Mouse (Mus musculus): ENCODE results near the gene Lsm2. TPM values are rescaled to one million over a fixed set of nuclear protein-coding genes. Genes with fewer than 3 reads are reported as not detected.

The Lsm2 gene
- polyA plus RNA-seq (2014; fragmentation: Illumina TruSeq; extraction: RNeasy Lipid Tissue Mini Kit (QIAGEN cat#74804); ENCODE audit: low read depth, low replicate concordance), result 17.0 TPM

GRCm38 (mm10) chr17:34981690-34982180, at the start of gene Lsm2:
Lsm2 (plus strand) TSS chr17:34981862.

DNA sequence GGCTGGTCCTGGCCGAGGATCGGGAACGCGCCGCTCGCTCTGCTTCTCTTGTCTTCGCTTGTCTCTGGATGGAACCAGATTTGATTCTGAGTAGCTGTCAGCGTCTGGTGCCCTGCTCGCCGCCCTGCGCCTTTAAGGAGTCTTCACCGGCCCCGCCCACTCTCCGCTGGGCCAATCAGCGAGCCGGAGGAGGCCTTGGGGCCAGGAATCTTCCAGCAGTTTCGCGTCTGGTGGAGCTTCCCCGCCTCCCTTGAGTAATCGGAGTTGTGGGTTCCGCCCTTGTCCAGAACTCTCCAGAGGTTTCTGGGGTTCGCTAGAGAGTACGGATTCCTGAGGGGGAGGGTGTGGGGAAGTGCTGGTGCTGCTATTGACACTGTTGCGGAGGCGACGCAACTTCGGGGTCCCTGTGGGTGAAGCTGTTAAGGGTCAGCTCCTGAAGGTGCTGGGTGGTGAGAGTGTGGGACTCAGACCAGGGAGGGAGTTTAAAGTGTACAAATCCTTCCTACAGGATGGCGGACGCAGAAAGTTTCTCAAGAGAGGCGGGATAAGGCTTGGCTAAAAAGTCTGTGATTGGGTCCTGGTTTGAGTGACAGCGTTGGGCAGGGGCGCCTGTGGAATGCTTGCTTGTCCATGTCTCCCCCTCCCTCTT, 22.4 kb upstream of the Lsm2 start, which contains the start of gene Hspa1b:
TSS of gene Hspa1b (minus strand) at position 109 of the 649 bp plus-strand sequence.

GRCm38 (mm10) chr17:34969822-34970221, 11.8 kb upstream of the Lsm2 start, which contains the start of gene Gm20481:
Gm20481 (plus strand) TSS chr17:34969912.

GRCm38 (mm10) chr17:34972069-34972749, 9.5 kb upstream of the Lsm2 start, which contains the start of the genes Hspa1a and Hspa1l:
Hspa1a (minus strand) TSS chr17:34972156.
Hspa1l (plus strand) TSS chr17:34972703.

DNA sequence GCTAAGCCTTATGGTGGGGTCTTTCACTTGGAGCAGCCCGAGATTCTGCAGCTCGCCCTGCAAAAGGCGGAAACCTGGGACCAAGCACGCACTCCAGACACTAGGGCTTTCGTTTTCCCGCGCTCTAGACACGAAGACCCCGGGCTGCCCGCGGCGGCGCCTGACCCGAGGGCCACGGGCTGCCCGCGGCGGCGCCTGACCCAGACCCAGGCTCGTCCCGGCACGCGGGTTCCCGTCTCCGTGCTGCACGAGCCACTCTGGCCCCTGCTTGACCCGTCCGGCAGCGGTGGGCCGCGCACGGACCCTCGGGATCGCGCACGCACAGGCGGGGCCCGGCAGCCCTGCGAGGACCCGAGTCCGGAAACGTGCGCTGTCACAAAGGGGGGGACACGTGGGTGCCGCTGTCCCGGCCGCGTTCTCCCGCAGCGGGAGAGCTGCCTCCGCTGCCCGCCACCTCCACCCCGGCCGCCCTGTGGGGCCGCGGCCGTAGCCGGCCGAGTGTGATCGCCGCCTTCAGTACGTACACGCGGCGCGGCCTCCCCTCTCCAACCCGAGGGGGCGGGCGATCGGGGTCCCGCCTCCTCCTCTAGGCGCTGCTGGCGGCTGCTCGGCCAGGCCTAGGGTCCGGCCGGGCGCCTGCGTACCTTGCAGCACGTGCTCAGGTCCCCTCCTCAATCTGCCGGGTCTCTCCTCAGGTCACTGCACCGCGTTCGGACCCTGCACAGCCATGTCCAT, 19.2 kb downstream of the Lsm2 start, which contains the start of gene Vars:
TSS of gene Vars (plus strand) at position 271 of the 735 bp plus-strand sequence.

GRCm38 (mm10) chr17:35016376-35016775, 34.7 kb downstream of the Lsm2 start, which contains the start of gene Vwa7:
Vwa7 (plus strand) TSS chr17:35016579.

DNA sequence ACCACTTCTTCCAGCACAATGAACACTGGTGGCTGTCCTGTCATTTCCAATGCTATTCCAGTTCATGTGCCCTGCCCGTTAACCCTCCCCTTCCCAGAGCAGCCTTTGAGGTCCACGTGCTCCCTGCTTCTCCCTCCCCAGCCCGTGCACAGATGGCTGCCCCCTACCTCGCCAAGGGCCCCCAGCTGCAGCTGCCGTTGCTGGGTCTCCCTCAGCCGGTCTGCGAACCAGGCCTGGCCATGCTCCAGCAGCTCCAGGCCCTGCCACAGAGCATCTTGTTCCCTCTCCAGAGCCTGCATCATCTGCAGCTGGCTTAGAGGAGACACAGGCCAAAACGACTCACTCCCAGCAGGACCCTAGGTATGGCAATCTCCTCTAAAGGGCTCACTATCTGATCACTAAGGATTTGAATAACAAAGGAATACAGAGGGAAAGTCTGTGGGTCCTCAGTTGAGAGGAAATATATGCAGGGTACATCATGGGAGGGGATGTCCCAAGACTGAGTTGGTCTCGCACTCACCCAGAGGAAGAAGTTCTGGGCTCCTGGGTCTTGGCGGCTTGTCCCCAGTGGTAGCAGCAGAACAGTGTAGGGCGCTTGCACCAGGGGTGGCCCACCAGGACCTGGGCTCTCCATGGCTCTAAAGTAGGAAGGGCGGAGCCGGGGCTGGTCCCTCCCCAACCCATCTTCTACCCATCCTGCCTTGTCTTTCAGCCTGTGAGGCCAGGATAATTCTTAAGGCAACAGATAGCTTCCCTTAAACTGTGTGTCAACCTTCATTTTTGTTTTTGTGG, 45.8 kb downstream of the Lsm2 start, which contains the start of gene Sapcd1:
TSS of gene Sapcd1 (minus strand) at position 740 of the 792 bp plus-strand sequence.

Other genes starting within 250 kb of the Lsm2 start
- gene C4b, start 238.0 kb upstream of the Lsm2 start, polyA plus RNA-seq (2014; fragmentation: Illumina TruSeq; extraction: RNeasy Lipid Tissue Mini Kit (QIAGEN cat#74804); ENCODE audit: low read depth, low replicate concordance), result 19.0 TPM
- gene Cyp21a1, start 177.3 kb upstream of the Lsm2 start, polyA plus RNA-seq (2014; fragmentation: Illumina TruSeq; extraction: RNeasy Lipid Tissue Mini Kit (QIAGEN cat#74804); ENCODE audit: low read depth, low replicate concordance), result not detected
- gene Stk19, start 144.9 kb upstream of the Lsm2 start, polyA plus RNA-seq (2014; fragmentation: Illumina TruSeq; extraction: RNeasy Lipid Tissue Mini Kit (QIAGEN cat#74804); ENCODE audit: low read depth, low replicate concordance), result 15.7 TPM
- 18.6 TPM for gene Dxo, start 144.8 kb upstream of the Lsm2 start, polyA plus RNA-seq (2014; fragmentation: Illumina TruSeq; extraction: RNeasy Lipid Tissue Mini Kit (QIAGEN cat#74804); ENCODE audit: low read depth, low replicate concordance)
- 20.6 TPM for gene Skiv2l, start 131.7 kb upstream of the Lsm2 start, polyA plus RNA-seq (2014; fragmentation: Illumina TruSeq; extraction: RNeasy Lipid Tissue Mini Kit (QIAGEN cat#74804); ENCODE audit: low read depth, low replicate concordance)
- 20.1 TPM for gene Nelfe, start 131.5 kb upstream of the Lsm2 start, polyA plus RNA-seq (2014; fragmentation: Illumina TruSeq; extraction: RNeasy Lipid Tissue Mini Kit (QIAGEN cat#74804); ENCODE audit: low read depth, low replicate concordance)
- 3.5 TPM for gene Cfb, start 119.3 kb upstream of the Lsm2 start, polyA plus RNA-seq (2014; fragmentation: Illumina TruSeq; extraction: RNeasy Lipid Tissue Mini Kit (QIAGEN cat#74804); ENCODE audit: low read depth, low replicate concordance)
- 11.8 TPM for gene Zbtb12, start 102.4 kb upstream of the Lsm2 start, polyA plus RNA-seq (2014; fragmentation: Illumina TruSeq; extraction: RNeasy Lipid Tissue Mini Kit (QIAGEN cat#74804); ENCODE audit: low read depth, low replicate concordance)
- not detected for gene Gm20547, start 99.8 kb upstream of the Lsm2 start, polyA plus RNA-seq (2014; fragmentation: Illumina TruSeq; extraction: RNeasy Lipid Tissue Mini Kit (QIAGEN cat#74804); ENCODE audit: low read depth, low replicate concordance)
- 5.3 TPM for gene C2, start 83.6 kb upstream of the Lsm2 start, polyA plus RNA-seq (2014; fragmentation: Illumina TruSeq; extraction: RNeasy Lipid Tissue Mini Kit (QIAGEN cat#74804); ENCODE audit: low read depth, low replicate concordance)
- gene Ehmt2, start 83.4 kb upstream of the Lsm2 start, polyA plus RNA-seq (2014; fragmentation: Illumina TruSeq; extraction: RNeasy Lipid Tissue Mini Kit (QIAGEN cat#74804); ENCODE audit: low read depth, low replicate concordance), result 40.6 TPM
- not detected for gene Slc44a4, start 67.4 kb upstream of the Lsm2 start, polyA plus RNA-seq (2014; fragmentation: Illumina TruSeq; extraction: RNeasy Lipid Tissue Mini Kit (QIAGEN cat#74804); ENCODE audit: low read depth, low replicate concordance)
- 18.6 TPM for gene Neu1, start 50.6 kb upstream of the Lsm2 start, polyA plus RNA-seq (2014; fragmentation: Illumina TruSeq; extraction: RNeasy Lipid Tissue Mini Kit (QIAGEN cat#74804); ENCODE audit: low read depth, low replicate concordance)
- gene Hspa1b, start 22.6 kb upstream of the Lsm2 start, polyA plus RNA-seq (2014; fragmentation: Illumina TruSeq; extraction: RNeasy Lipid Tissue Mini Kit (QIAGEN cat#74804); ENCODE audit: low read depth, low replicate concordance), result 7.8 TPM
- gene Gm20481, start 11.9 kb upstream of the Lsm2 start, polyA plus RNA-seq (2014; fragmentation: Illumina TruSeq; extraction: RNeasy Lipid Tissue Mini Kit (QIAGEN cat#74804); ENCODE audit: low read depth, low replicate concordance), result not detected
- 10.2 TPM for gene Hspa1a, start 9.7 kb upstream of the Lsm2 start, polyA plus RNA-seq (2014; fragmentation: Illumina TruSeq; extraction: RNeasy Lipid Tissue Mini Kit (QIAGEN cat#74804); ENCODE audit: low read depth, low replicate concordance)
- 9.2 TPM for gene Hspa1l, start 9.2 kb upstream of the Lsm2 start, polyA plus RNA-seq (2014; fragmentation: Illumina TruSeq; extraction: RNeasy Lipid Tissue Mini Kit (QIAGEN cat#74804); ENCODE audit: low read depth, low replicate concordance)
- gene Vars, start 19.1 kb downstream of the Lsm2 start, polyA plus RNA-seq (2014; fragmentation: Illumina TruSeq; extraction: RNeasy Lipid Tissue Mini Kit (QIAGEN cat#74804); ENCODE audit: low read depth, low replicate concordance), result 20.7 TPM
- 6.5 TPM for gene Vwa7, start 34.7 kb downstream of the Lsm2 start, polyA plus RNA-seq (2014; fragmentation: Illumina TruSeq; extraction: RNeasy Lipid Tissue Mini Kit (QIAGEN cat#74804); ENCODE audit: low read depth, low replicate concordance)
- gene Sapcd1, start 46.2 kb downstream of the Lsm2 start, polyA plus RNA-seq (2014; fragmentation: Illumina TruSeq; extraction: RNeasy Lipid Tissue Mini Kit (QIAGEN cat#74804); ENCODE audit: low read depth, low replicate concordance), result 0.58 TPM
- 0.55 TPM for gene Msh5, start 64.9 kb downstream of the Lsm2 start, polyA plus RNA-seq (2014; fragmentation: Illumina TruSeq; extraction: RNeasy Lipid Tissue Mini Kit (QIAGEN cat#74804); ENCODE audit: low read depth, low replicate concordance)
- 50.4 TPM for gene Clic1, start 68.1 kb downstream of the Lsm2 start, polyA plus RNA-seq (2014; fragmentation: Illumina TruSeq; extraction: RNeasy Lipid Tissue Mini Kit (QIAGEN cat#74804); ENCODE audit: low read depth, low replicate concordance)
- 33.4 TPM for gene Ddah2, start 77.2 kb downstream of the Lsm2 start, polyA plus RNA-seq (2014; fragmentation: Illumina TruSeq; extraction: RNeasy Lipid Tissue Mini Kit (QIAGEN cat#74804); ENCODE audit: low read depth, low replicate concordance)
- gene Ly6g6c, start 83.5 kb downstream of the Lsm2 start, polyA plus RNA-seq (2014; fragmentation: Illumina TruSeq; extraction: RNeasy Lipid Tissue Mini Kit (QIAGEN cat#74804); ENCODE audit: low read depth, low replicate concordance), result not detected
- gene Mpig6b, start 84.3 kb downstream of the Lsm2 start, polyA plus RNA-seq (2014; fragmentation: Illumina TruSeq; extraction: RNeasy Lipid Tissue Mini Kit (QIAGEN cat#74804); ENCODE audit: low read depth, low replicate concordance), result not detected
- gene Ly6g6e, start 95.0 kb downstream of the Lsm2 start, polyA plus RNA-seq (2014; fragmentation: Illumina TruSeq; extraction: RNeasy Lipid Tissue Mini Kit (QIAGEN cat#74804); ENCODE audit: low read depth, low replicate concordance), result not detected
- not detected for gene Ly6g6d, start 96.2 kb downstream of the Lsm2 start, polyA plus RNA-seq (2014; fragmentation: Illumina TruSeq; extraction: RNeasy Lipid Tissue Mini Kit (QIAGEN cat#74804); ENCODE audit: low read depth, low replicate concordance)
- not detected for gene Ly6g6f, start 103.7 kb downstream of the Lsm2 start, polyA plus RNA-seq (2014; fragmentation: Illumina TruSeq; extraction: RNeasy Lipid Tissue Mini Kit (QIAGEN cat#74804); ENCODE audit: low read depth, low replicate concordance)
- gene Abhd16a, start 107.4 kb downstream of the Lsm2 start, polyA plus RNA-seq (2014; fragmentation: Illumina TruSeq; extraction: RNeasy Lipid Tissue Mini Kit (QIAGEN cat#74804); ENCODE audit: low read depth, low replicate concordance), result 72.3 TPM
- gene Ly6g5c, start 126.4 kb downstream of the Lsm2 start, polyA plus RNA-seq (2014; fragmentation: Illumina TruSeq; extraction: RNeasy Lipid Tissue Mini Kit (QIAGEN cat#74804); ENCODE audit: low read depth, low replicate concordance), result not detected
- gene Ly6g5b, start 133.6 kb downstream of the Lsm2 start, polyA plus RNA-seq (2014; fragmentation: Illumina TruSeq; extraction: RNeasy Lipid Tissue Mini Kit (QIAGEN cat#74804); ENCODE audit: low read depth, low replicate concordance), result 0.39 TPM
- gene Gpank1, start 139.6 kb downstream of the Lsm2 start, polyA plus RNA-seq (2014; fragmentation: Illumina TruSeq; extraction: RNeasy Lipid Tissue Mini Kit (QIAGEN cat#74804); ENCODE audit: low read depth, low replicate concordance), result 17.0 TPM
- 145 TPM for gene Csnk2b, start 140.2 kb downstream of the Lsm2 start, polyA plus RNA-seq (2014; fragmentation: Illumina TruSeq; extraction: RNeasy Lipid Tissue Mini Kit (QIAGEN cat#74804); ENCODE audit: low read depth, low replicate concordance)
- gene D17H6S53E, start 144.5 kb downstream of the Lsm2 start, polyA plus RNA-seq (2014; fragmentation: Illumina TruSeq; extraction: RNeasy Lipid Tissue Mini Kit (QIAGEN cat#74804); ENCODE audit: low read depth, low replicate concordance), result 22.9 TPM
- gene Apom, start 150.2 kb downstream of the Lsm2 start, polyA plus RNA-seq (2014; fragmentation: Illumina TruSeq; extraction: RNeasy Lipid Tissue Mini Kit (QIAGEN cat#74804); ENCODE audit: low read depth, low replicate concordance), result not detected
- gene Bag6, start 153.3 kb downstream of the Lsm2 start, polyA plus RNA-seq (2014; fragmentation: Illumina TruSeq; extraction: RNeasy Lipid Tissue Mini Kit (QIAGEN cat#74804); ENCODE audit: low read depth, low replicate concordance), result 122 TPM
- gene Prrc2a, start 183.0 kb downstream of the Lsm2 start, polyA plus RNA-seq (2014; fragmentation: Illumina TruSeq; extraction: RNeasy Lipid Tissue Mini Kit (QIAGEN cat#74804); ENCODE audit: low read depth, low replicate concordance), result 139 TPM
- 6.0 TPM for gene Aif1, start 194.2 kb downstream of the Lsm2 start, polyA plus RNA-seq (2014; fragmentation: Illumina TruSeq; extraction: RNeasy Lipid Tissue Mini Kit (QIAGEN cat#74804); ENCODE audit: low read depth, low replicate concordance)
- 4.1 TPM for gene Lst1, start 206.6 kb downstream of the Lsm2 start, polyA plus RNA-seq (2014; fragmentation: Illumina TruSeq; extraction: RNeasy Lipid Tissue Mini Kit (QIAGEN cat#74804); ENCODE audit: low read depth, low replicate concordance)
- gene Ltb, start 212.6 kb downstream of the Lsm2 start, polyA plus RNA-seq (2014; fragmentation: Illumina TruSeq; extraction: RNeasy Lipid Tissue Mini Kit (QIAGEN cat#74804); ENCODE audit: low read depth, low replicate concordance), result 0.68 TPM
- gene Tnf, start 220.1 kb downstream of the Lsm2 start, polyA plus RNA-seq (2014; fragmentation: Illumina TruSeq; extraction: RNeasy Lipid Tissue Mini Kit (QIAGEN cat#74804); ENCODE audit: low read depth, low replicate concordance), result 0.29 TPM
- gene Lta, start 223.5 kb downstream of the Lsm2 start, polyA plus RNA-seq (2014; fragmentation: Illumina TruSeq; extraction: RNeasy Lipid Tissue Mini Kit (QIAGEN cat#74804); ENCODE audit: low read depth, low replicate concordance), result not detected
- gene Gm16181, start 239.0 kb downstream of the Lsm2 start, polyA plus RNA-seq (2014; fragmentation: Illumina TruSeq; extraction: RNeasy Lipid Tissue Mini Kit (QIAGEN cat#74804); ENCODE audit: low read depth, low replicate concordance), result 1.8 TPM